Mouse (Mus musculus) heart, postnatal 0 days (tissue): ENCODE measurements around the gene Mas1.

Experiments
- CTCF ChIP-seq: IDR thresholded peaks from 2 replicates; pipeline ENCODE4 v1.5.1; 2016; ENCODE audit warnings: antibody characterized with exemption, control low read depth, low read depth
- EP300 ChIP-seq: IDR thresholded peaks from 2 replicates; pipeline ENCODE4 v1.6.1; 2016; ENCODE audit warnings: antibody characterized with exemption, low read depth

- TF ChIP-seq CTCF (no peak), EP300 (no peak)
Measured at GRCm38 (mm10) chr17:12892033-12892432, 24.1 kb upstream of the Mas1 start.
